In genomic region chr1:156074575-156074974, GRCm38 (mm10) we compare ENCODE assay signal across 10 mouse cellular contexts. TPM values are rescaled to one million over a fixed set of nuclear protein-coding genes. Genes with fewer than 3 reads are reported as not detected.
A peak's percentile ranks its signal among the peaks of the same experiment; 100 is the strongest.
DNase-seq lines count a peak whose midpoint lies in the region; ATAC-seq and TF ChIP-seq lines count a peak whose summit lies in the region.
"Had no signal": no experiment of that assay in that cellular context is flagged by ENCODE, and none has a peak within 500 bp of the region (broad histone marks: within the 10 kb centered on the region; RNA-seq: fewer than 3 reads in every experiment).

No protein-coding gene starts in this region.

- no peaks in the 10 kb centered on the region for H3K36me3 ChIP-seq in intestine, embryonic 16.5 days (ENCODE audit: control insufficient read depth, insufficient read depth, low read length)
- no peaks in the 10 kb centered on the region for H3K36me3 ChIP-seq in intestine, postnatal 0 days (ENCODE audit: control insufficient read depth, insufficient read depth)
- H3K36me3 ChIP-seq: forebrain, embryonic 15.5 days had no signal

- H3K4me3 ChIP-seq in intestine, embryonic 16.5 days (ENCODE audit: low read length) = no peak overlapping the region
- no peak overlapping the region for H3K4me3 ChIP-seq in intestine, postnatal 0 days (ENCODE audit: low read depth, low read length)
- H3K4me3 ChIP-seq: forebrain, embryonic 15.5 days had no signal

- no peak overlapping the region for H3K9ac ChIP-seq in intestine, embryonic 16.5 days (ENCODE audit: low read depth, low read length)
- no peak overlapping the region for H3K9ac ChIP-seq in intestine, postnatal 0 days (ENCODE audit: low read depth, low read length)
- H3K9ac ChIP-seq: forebrain, embryonic 15.5 days had no signal

- H3K9me3 ChIP-seq in intestine, embryonic 16.5 days (ENCODE audit: control insufficient read depth, low read length) = no peaks in the 10 kb centered on the region
- H3K9me3 ChIP-seq in intestine, postnatal 0 days (ENCODE audit: control insufficient read depth) = no peaks in the 10 kb centered on the region
- H3K9me3 ChIP-seq: forebrain, embryonic 15.5 days had no signal

- peak; percentile 80 for DNase-seq in embryo, embryonic 10 days (ENCODE audit: low spot score)
- DNase-seq in kidney, adult 9 months = peak; percentile 35
- peak; percentile 35 for DNase-seq in lung, postnatal 14 days
- DNase-seq in layer of hippocampus, adult 9-11 months = no peak
- DNase-seq in cerebellum, postnatal 4 days (ENCODE audit: low spot score in 2 of 2) = no peak

- 51% methylated on average over 8 of the region's 8 CpGs for WGBS in intestine, embryonic 16.5 days
- WGBS in intestine, postnatal 0 days = 53% methylated on average over 8 of the region's 8 CpGs

- no peak overlapping the region for H3K4me2 ChIP-seq in intestine, embryonic 16.5 days (ENCODE audit: low read depth, low read length)
- H3K4me2 ChIP-seq in intestine, postnatal 0 days (replicated peaks; ENCODE audit: low read depth) = no peak overlapping the region
- H3K4me2 ChIP-seq: forebrain, embryonic 15.5 days had no signal

- TF ChIP-seq CTCF in intestine, postnatal 0 days (IDR thresholded peaks at IDR 0.05; ENCODE audit: low read depth) = no peak

- no peaks in the 10 kb centered on the region for H3K27me3 ChIP-seq in intestine, embryonic 16.5 days (replicated peaks; ENCODE audit: control insufficient read depth, insufficient read depth, low read length)
- no peaks in the 10 kb centered on the region for H3K27me3 ChIP-seq in intestine, postnatal 0 days (replicated peaks; ENCODE audit: control insufficient read depth, insufficient read depth, low read length)
- H3K27me3 ChIP-seq: forebrain, embryonic 15.5 days had no signal

- 0 out of 2 replicates have a peak, but pooled peaks have one; percentile 12 for ATAC-seq in intestine, embryonic 16.5 days
- no peak for ATAC-seq in intestine, postnatal 0 days
- ATAC-seq in megakaryocyte-erythroid progenitor cell, adult 5-6 weeks (replicated peaks; ENCODE audit: low FRiP score, low TSS enrichment, poor library complexity, severe bottlenecking) = no peak
- ATAC-seq: forebrain, embryonic 15.5 days; inflammation-experienced regulatory T-cells, adult 6 months had no signal

- H3K27ac ChIP-seq in intestine, embryonic 16.5 days (ENCODE audit: low read length) = no peak overlapping the region
- no peak overlapping the region for H3K27ac ChIP-seq in intestine, postnatal 0 days (ENCODE audit: low read depth, low read length)
- H3K27ac ChIP-seq: forebrain, embryonic 15.5 days had no signal

- H3K4me1 ChIP-seq in intestine, embryonic 16.5 days (ENCODE audit: control insufficient read depth, insufficient read depth, low read length) = 0 out of 2 replicates have a peak, but pooled peaks cover 4% of the 10 kb centered on the region
- no peaks in the 10 kb centered on the region for H3K4me1 ChIP-seq in intestine, postnatal 0 days (replicated peaks; ENCODE audit: control insufficient read depth, insufficient read depth, low read length)
- H3K4me1 ChIP-seq: forebrain, embryonic 15.5 days had no signal

RNA-seq across cellular contexts. Expression of gene Tor1aip1, which starts 38.3 kb away (rescaled TPM):
- polyA plus RNA-seq in intestine, embryonic 16.5 days (2015; fragmentation: Nextera tagmentation; extraction: Ambion mirVana) = 30.5 and 32.8 TPM in 2 replicates
- 34.6 and 34.7 TPM in 2 replicates for polyA plus RNA-seq in intestine, postnatal 0 days (2015; fragmentation: Nextera tagmentation; extraction: Ambion mirVana)
- 45.5 and 53.1 TPM in 2 replicates for total RNA-seq in megakaryocyte-erythroid progenitor cell, adult 5-6 weeks (2014; fragmentation: Nextera tagmentation)
- total RNA-seq in megakaryocyte-erythroid progenitor cell, adult 5-6 weeks (2017) = 22.6 and 26.2 TPM in 2 replicates

RNA-seq across cellular contexts. Expression of gene Tor1aip2, which starts 39.4 kb away (rescaled TPM):
- polyA plus RNA-seq in intestine, embryonic 16.5 days (2015; fragmentation: Nextera tagmentation; extraction: Ambion mirVana) = 153 and 163 TPM in 2 replicates
- 129 and 142 TPM in 2 replicates for polyA plus RNA-seq in intestine, postnatal 0 days (2015; fragmentation: Nextera tagmentation; extraction: Ambion mirVana)
- 85.3 and 102 TPM in 2 replicates for total RNA-seq in megakaryocyte-erythroid progenitor cell, adult 5-6 weeks (2014; fragmentation: Nextera tagmentation)
- 69.9 and 77.6 TPM in 2 replicates for total RNA-seq in megakaryocyte-erythroid progenitor cell, adult 5-6 weeks (2017)

Comparison
In these comparisons a context has a peak if more than half of its experiments do, and no peak if none do; other contexts are left out.
1. DNase-seq: peak in embryo, embryonic 10 days (single experiment), kidney, adult 9 months (single experiment) and lung, postnatal 14 days (single experiment); none in layer of hippocampus, adult 9-11 months (single experiment) and cerebellum, postnatal 4 days (0 of 2).